In genomic region chr10:119906869-119907268, GRCm38 (mm10) we compare ENCODE assay signal across 24 mouse cellular contexts.
DNase-seq lines count a peak whose midpoint lies in the region; ATAC-seq and TF ChIP-seq lines count a peak whose summit lies in the region.
"Had no signal": no experiment of that assay in that cellular context is flagged by ENCODE, and none has a peak within 500 bp of the region (broad histone marks: within the 10 kb centered on the region; RNA-seq: fewer than 3 reads in every experiment).

No protein-coding gene starts in this region.

- peaks cover 2% of the 10 kb centered on the region; the same call in 1 of the 2 replicates for H3K4me1 ChIP-seq in heart, embryonic 16.5 days (ENCODE audit: control insufficient read depth, insufficient read depth, low read length)
- H3K4me1 ChIP-seq in hindbrain, embryonic 15.5 days (replicated peaks), result peaks cover 12% of the 10 kb centered on the region
- no peaks in the 10 kb centered on the region for H3K4me1 ChIP-seq in hindbrain, embryonic 12.5 days
- no peaks in the 10 kb centered on the region for H3K4me1 ChIP-seq in midbrain, postnatal 0 days (ENCODE audit: insufficient read depth, low read length)
- no peaks in the 10 kb centered on the region for H3K4me1 ChIP-seq in midbrain, embryonic 11.5 days (ENCODE audit: control insufficient read depth, insufficient read depth, low read length)
- H3K4me1 ChIP-seq: embryonic facial prominence, embryonic 15.5 days; forebrain, embryonic 10.5 days had no signal

- no peak for DNase-seq in heart, postnatal 36 days
- peak; percentile 19 for DNase-seq in midbrain, postnatal 0 days (ENCODE audit: low spot score)
- no peak for DNase-seq in midbrain, embryonic 11.5 days (ENCODE audit: low spot score, missing footprints)
- DNase-seq: adrenal gland, adult 2 months; adrenal gland, postnatal 25 days; cerebellum, adult 11 months; cerebellum, adult 8-10 months; cerebellum, postnatal 14 days; embryo, embryonic 11 days; gastrocnemius, adult 2 months; gastrocnemius, postnatal 25 days; heart, postnatal 4 days; kidney, adult 11 months; kidney, adult 9 months had no signal

- peak; percentile 85 for ATAC-seq in heart, embryonic 16.5 days (replicated peaks; ENCODE audit: extremely low read depth, insufficient read depth, low FRiP score)
- ATAC-seq in hindbrain, embryonic 15.5 days (ENCODE audit: low FRiP score, low read depth), result 0 out of 2 replicates have a peak, but pooled peaks have one; percentile 34
- no peak for ATAC-seq in hindbrain, embryonic 12.5 days (ENCODE audit: low FRiP score)
- no peak for ATAC-seq in midbrain, postnatal 0 days (ENCODE audit: low FRiP score)
- ATAC-seq in midbrain, embryonic 11.5 days (ENCODE audit: low FRiP score), result no peak
- ATAC-seq: forebrain, embryonic 14.5 days; Patski had no signal

- intact Hi-C loops in heart, postnatal 36 days (cut with DNase I), result no loop called here

- no peak overlapping the region for H3K4me2 ChIP-seq in heart, embryonic 16.5 days (ENCODE audit: low read depth, low read length)
- H3K4me2 ChIP-seq in hindbrain, embryonic 15.5 days, result no peak overlapping the region
- H3K4me2 ChIP-seq in hindbrain, embryonic 12.5 days (replicated peaks), result no peak overlapping the region
- H3K4me2 ChIP-seq in midbrain, postnatal 0 days (ENCODE audit: low read depth, low read length, poor library complexity, severe bottlenecking), result no peak overlapping the region
- H3K4me2 ChIP-seq in midbrain, embryonic 11.5 days, result no peak overlapping the region
- H3K4me2 ChIP-seq: embryonic facial prominence, embryonic 15.5 days; heart, embryonic 12.5 days had no signal

- no peaks in the 10 kb centered on the region for H3K27me3 ChIP-seq in heart, embryonic 16.5 days (ENCODE audit: control insufficient read depth, insufficient read depth, low read length)
- no peaks in the 10 kb centered on the region for H3K27me3 ChIP-seq in hindbrain, embryonic 15.5 days
- H3K27me3 ChIP-seq in hindbrain, embryonic 12.5 days, result no peaks in the 10 kb centered on the region
- H3K27me3 ChIP-seq in midbrain, postnatal 0 days (ENCODE audit: insufficient read depth, low read length), result no peaks in the 10 kb centered on the region
- no peaks in the 10 kb centered on the region for H3K27me3 ChIP-seq in midbrain, embryonic 11.5 days (ENCODE audit: control insufficient read depth, insufficient read depth, low read length)
- H3K27me3 ChIP-seq: CH12.LX; embryonic facial prominence, embryonic 15.5 days; heart, embryonic 12.5 days; Patski had no signal

- H3K36me3 ChIP-seq in heart, embryonic 16.5 days (ENCODE audit: control insufficient read depth, insufficient read depth), result no peaks in the 10 kb centered on the region
- H3K36me3 ChIP-seq in hindbrain, embryonic 15.5 days, result no peaks in the 10 kb centered on the region
- H3K36me3 ChIP-seq in hindbrain, embryonic 12.5 days, result no peaks in the 10 kb centered on the region
- H3K36me3 ChIP-seq in midbrain, postnatal 0 days (ENCODE audit: insufficient read depth, low read length), result no peaks in the 10 kb centered on the region
- H3K36me3 ChIP-seq in midbrain, embryonic 11.5 days (ENCODE audit: control insufficient read depth, insufficient read depth, low read length), result no peaks in the 10 kb centered on the region
- H3K36me3 ChIP-seq: embryonic facial prominence, embryonic 15.5 days; forebrain, embryonic 10.5 days; heart, embryonic 12.5 days had no signal

- no peak overlapping the region for H3K4me3 ChIP-seq in heart, embryonic 16.5 days (ENCODE audit: low read length)
- H3K4me3 ChIP-seq in hindbrain, embryonic 15.5 days, result no peak overlapping the region
- no peak overlapping the region for H3K4me3 ChIP-seq in hindbrain, embryonic 12.5 days
- no peak overlapping the region for H3K4me3 ChIP-seq in midbrain, postnatal 0 days (ENCODE audit: low read depth, low read length)
- no peak overlapping the region for H3K4me3 ChIP-seq in midbrain, embryonic 11.5 days (ENCODE audit: low read depth, low read length)
- H3K4me3 ChIP-seq: embryonic facial prominence, embryonic 15.5 days; erythroblast, embryonic 14.5 days; forebrain, embryonic 10.5 days; gastrocnemius, adult 2 months; heart, embryonic 12.5 days had no signal

- TF ChIP-seq CTCF in midbrain, postnatal 0 days (IDR thresholded peaks at IDR 0.05), result no peak

- no peak overlapping the region for H3K9ac ChIP-seq in heart, embryonic 16.5 days (ENCODE audit: low read length)
- H3K9ac ChIP-seq in hindbrain, embryonic 15.5 days, result no peak overlapping the region
- no peak overlapping the region for H3K9ac ChIP-seq in hindbrain, embryonic 12.5 days
- no peak overlapping the region for H3K9ac ChIP-seq in midbrain, postnatal 0 days (replicated peaks; ENCODE audit: low read length, poor library complexity, severe bottlenecking)
- no peak overlapping the region for H3K9ac ChIP-seq in midbrain, embryonic 11.5 days (ENCODE audit: low read length)
- H3K9ac ChIP-seq: embryonic facial prominence, embryonic 15.5 days; heart, embryonic 12.5 days had no signal

- H3K27ac ChIP-seq in heart, embryonic 16.5 days (ENCODE audit: low read length), result no peak overlapping the region
- H3K27ac ChIP-seq in hindbrain, embryonic 15.5 days (replicated peaks), result no peak overlapping the region
- no peak overlapping the region for H3K27ac ChIP-seq in hindbrain, embryonic 12.5 days
- no peak overlapping the region for H3K27ac ChIP-seq in midbrain, postnatal 0 days (ENCODE audit: low read depth, low read length)
- H3K27ac ChIP-seq in midbrain, embryonic 11.5 days (ENCODE audit: low read depth, low read length), result no peak overlapping the region
- H3K27ac ChIP-seq: embryonic facial prominence, embryonic 15.5 days; forebrain, embryonic 10.5 days; gastrocnemius, adult 2 months had no signal

- H3K9me3 ChIP-seq in heart, embryonic 16.5 days (replicated peaks; ENCODE audit: control insufficient read depth, low read length), result no peaks in the 10 kb centered on the region
- no peaks in the 10 kb centered on the region for H3K9me3 ChIP-seq in hindbrain, embryonic 15.5 days
- no peaks in the 10 kb centered on the region for H3K9me3 ChIP-seq in hindbrain, embryonic 12.5 days (replicated peaks)
- no peaks in the 10 kb centered on the region for H3K9me3 ChIP-seq in midbrain, postnatal 0 days (ENCODE audit: low read length)
- no peaks in the 10 kb centered on the region for H3K9me3 ChIP-seq in midbrain, embryonic 11.5 days (ENCODE audit: control insufficient read depth, low read length)
- H3K9me3 ChIP-seq: embryonic facial prominence, embryonic 15.5 days; forebrain, embryonic 10.5 days; heart, embryonic 12.5 days had no signal

- WGBS in heart, embryonic 16.5 days, result 36% methylated on average over 7 of the region's 7 CpGs
- WGBS in hindbrain, embryonic 15.5 days, result 67% methylated on average over 7 of the region's 7 CpGs
- 77% methylated on average over 7 of the region's 7 CpGs for WGBS in hindbrain, embryonic 12.5 days
- WGBS in midbrain, postnatal 0 days, result 74% methylated on average over 7 of the region's 7 CpGs
- 85% methylated on average over 7 of the region's 7 CpGs for WGBS in midbrain, embryonic 11.5 days

Comparison
In these comparisons a context has a peak if more than half of its experiments do, and no peak if none do; other contexts are left out.
1. ATAC-seq: peak in heart, embryonic 16.5 days (single experiment) and hindbrain, embryonic 15.5 days (single experiment); none in hindbrain, embryonic 12.5 days (single experiment), midbrain, postnatal 0 days (single experiment) and midbrain, embryonic 11.5 days (single experiment).